Mouse (Mus musculus): ENCODE measurements at regions not wholly inside any gene's neighbourhood (a gene's known extent, or its start where the extent isn't known, plus 50 kb on each side); places are given as distances from the start of the nearest gene placed in this dataset.

- TF ChIP-seq GATA1 (IDR thresholded peaks at IDR 0.05; ENCODE audit: borderline replicate concordance, low read length), result no peak
- TF ChIP-seq FLI1 (IDR thresholded peaks at IDR 0.05; ENCODE audit: low read length), result no peak
Observed at GRCm38 (mm10) chr12:106212397-106212796, 202.4 kb downstream of the Vrk1 start.
